Mouse (Mus musculus) right cerebral cortex, postnatal 10 days (tissue): Measurements from ENCODE around the gene Lrrc18.

Source experiments
- DNase-seq, 2 experiments: peaks; one replicate each; pipeline ENCODE4 v3.0.0; 2021; ENCODE audit warnings: low spot score in 2 of 2

The Lrrc18 gene

GRCm38 (mm10) chr14:33053441-33053840 is 62.3 kb downstream of the Lrrc18 start:
- no peak for DNase-seq

GRCm38 (mm10) chr14:33058881-33059660 is 67.9 kb downstream of the Lrrc18 start:
- DNase-seq, result no peak

- DNase-seq, result no peak
Measured at GRCm38 (mm10) chr14:33062996-33063395, 71.8 kb downstream of the Lrrc18 start.
